Mouse (Mus musculus) ES-E14 (cell line): ENCODE results near the gene Npc2.

Experiments used
- CHD2 ChIP-seq: IDR thresholded peaks from 2 replicates; pipeline ENCODE4 v1.6.1; 2014; ENCODE audit warnings: mild to moderate bottlenecking, low read depth, low read length, inconsistent platforms
- HCFC1 ChIP-seq: IDR thresholded peaks from 2 replicates; pipeline ENCODE4 v1.6.1; 2012; ENCODE audit warnings: low read length, inconsistent platforms, borderline replicate concordance; ENCODE audit not compliant: insufficient read depth
- MAFK ChIP-seq: IDR thresholded peaks from 2 replicates; pipeline ENCODE4 v1.6.1; 2014; ENCODE audit warnings: mild to moderate bottlenecking, low read depth, low read length, inconsistent platforms; ENCODE audit not compliant: insufficient read depth
- ZC3H11A ChIP-seq: IDR thresholded peaks from 2 replicates; pipeline ENCODE4 v1.6.1; 2012; ENCODE audit warnings: low read depth, mild to moderate bottlenecking, inconsistent platforms, low read length, borderline replicate concordance
- ZNF384 ChIP-seq: IDR thresholded peaks from 2 replicates; pipeline ENCODE4 v1.6.1; 2012; ENCODE audit warnings: low read depth, low read length, inconsistent platforms

- no peak for TF ChIP-seq ZC3H11A
- TF ChIP-seq HCFC1 = no peak
- TF ChIP-seq MAFK = no peak
- no peak for TF ChIP-seq CHD2
- no peak for TF ChIP-seq ZNF384
These were observed 7.4 kb downstream of the Npc2 start for GRCm38 (mm10) chr12:84765506-84765905.
